Mouse (Mus musculus) lung, postnatal 0 days (tissue): Measurements from ENCODE around the gene Klhl32.

ENCODE experiments used
- CTCF ChIP-seq: IDR thresholded peaks from 2 replicates; pipeline ENCODE4 v1.5.1; 2016; ENCODE audit warnings: antibody characterized with exemption, mild to moderate bottlenecking
- EP300 ChIP-seq: IDR thresholded peaks from 2 replicates; pipeline ENCODE4 v1.6.1; 2016; ENCODE audit warnings: antibody characterized with exemption, mild to moderate bottlenecking, control low read depth

- TF ChIP-seq CTCF, result no peak
- TF ChIP-seq EP300, result no peak
Observed at GRCm38 (mm10) chr4:24620005-24620404, 230.9 kb downstream of the Klhl32 start.
